Mouse (Mus musculus): ENCODE measurements around the gene Fam168b. TPM values are rescaled to one million over a fixed set of nuclear protein-coding genes. Genes with fewer than 3 reads are reported as not detected.

The Fam168b gene
- polyA plus RNA-seq, 1 experiment from 2014 or later = 75.6 TPM

GRCm38 (mm10) chr1:34808445-34808844 is 34.4 kb downstream of the Fam168b start:
- H3K4me2 ChIP-seq = no peak overlapping the region
- no peaks in the 10 kb centered on the region for H3K9me3 ChIP-seq
- H3K27ac ChIP-seq = no peak overlapping the region
- WGBS = 80% methylated on average over 8 of the region's 8 CpGs
- peaks cover 4% of the 10 kb centered on the region; the same call in 1 of the 2 replicates for H3K27me3 ChIP-seq
- no peak overlapping the region for H3K9ac ChIP-seq
- no peak overlapping the region for H3K4me3 ChIP-seq
- H3K4me1 ChIP-seq = peaks cover 8% of the 10 kb centered on the region
- H3K36me3 ChIP-seq = peaks cover 40% of the 10 kb centered on the region
- no peak for ATAC-seq (ENCODE audit: insufficient number of reproducible peaks, low FRiP score, low TSS enrichment, low read depth)

GRCm38 (mm10) chr1:34805931-34806520 is 36.8 kb downstream of the Fam168b start:
- H3K27ac ChIP-seq = no peak overlapping the region
- H3K4me3 ChIP-seq = no peak overlapping the region
- H3K9me3 ChIP-seq = no peaks in the 10 kb centered on the region
- H3K4me2 ChIP-seq = 0 out of 2 replicates have a peak overlapping the region, but pooled peaks have one; percentile 7
- H3K4me1 ChIP-seq = peaks cover 23% of the 10 kb centered on the region
- 21% methylated on average over 35 of the region's 35 CpGs for WGBS
- H3K9ac ChIP-seq = no peak overlapping the region
- no peak for ATAC-seq (ENCODE audit: insufficient number of reproducible peaks, low FRiP score, low TSS enrichment, low read depth)
- peaks cover 4% of the 10 kb centered on the region; the same call in 1 of the 2 replicates for H3K27me3 ChIP-seq
- peaks cover 16% of the 10 kb centered on the region for H3K36me3 ChIP-seq

GRCm38 (mm10) chr1:34804863-34805262 is 38.0 kb downstream of the Fam168b start:
- no peak overlapping the region for H3K4me2 ChIP-seq
- H3K9ac ChIP-seq = no peak overlapping the region
- WGBS = 87% methylated on average over 7 of the region's 7 CpGs
- H3K36me3 ChIP-seq = 0 out of 2 replicates have a peak, but pooled peaks cover 5% of the 10 kb centered on the region
- peaks cover 4% of the 10 kb centered on the region; the same call in 1 of the 2 replicates for H3K27me3 ChIP-seq
- H3K27ac ChIP-seq = no peak overlapping the region
- H3K4me1 ChIP-seq = peaks cover 23% of the 10 kb centered on the region
- no peaks in the 10 kb centered on the region for H3K9me3 ChIP-seq
- no peak overlapping the region for H3K4me3 ChIP-seq
- no peak for ATAC-seq (ENCODE audit: insufficient number of reproducible peaks, low FRiP score, low TSS enrichment, low read depth)

- WGBS = 29% methylated on average over 7 of the region's 7 CpGs
- 0 out of 2 replicates have a peak, but pooled peaks cover 4% of the 10 kb centered on the region for H3K36me3 ChIP-seq
- peaks cover 4% of the 10 kb centered on the region; the same call in 1 of the 2 replicates for H3K27me3 ChIP-seq
- ATAC-seq (ENCODE audit: insufficient number of reproducible peaks, low FRiP score, low TSS enrichment, low read depth) = no peak
- H3K27ac ChIP-seq = no peak overlapping the region
- H3K4me2 ChIP-seq = peak overlapping the region; percentile 95
- H3K9ac ChIP-seq = peak overlapping the region; percentile 58
- H3K9me3 ChIP-seq = no peaks in the 10 kb centered on the region
- peaks cover 23% of the 10 kb centered on the region for H3K4me1 ChIP-seq
- peak overlapping the region; percentile 78 for H3K4me3 ChIP-seq
Measured at GRCm38 (mm10) chr1:34802290-34802642, 40.6 kb downstream of the Fam168b start.

GRCm38 (mm10) chr1:34801616-34802289 is 41.1 kb downstream of the Fam168b start:
- Histone ChIP-seq H3K9ac (peak overlapping the region; percentile 58), H3K9me3 (no peaks in the 10 kb centered on the region), H3K4me1 (peaks cover 23% of the 10 kb centered on the region), H3K4me2 (peak overlapping the region; percentile 95), H3K36me3 (no peaks in the 10 kb centered on the region), H3K27ac (no peak overlapping the region; the same call in 1 of the 2 replicates), H3K27me3 (peaks cover 4% of the 10 kb centered on the region; the same call in 1 of the 2 replicates), H3K4me3 (peak overlapping the region; percentile 78)
- peak; percentile 27; the same call in 1 of the 2 replicates for ATAC-seq (ENCODE audit: insufficient number of reproducible peaks, low FRiP score, low TSS enrichment, low read depth)
- under 1% methylated on average over 46 of the region's 47 CpGs for WGBS

GRCm38 (mm10) chr1:34799140-34799539 is 43.7 kb downstream of the Fam168b start:
- Histone ChIP-seq H3K27me3 (no peaks in the 10 kb centered on the region), H3K4me3 (no peak overlapping the region), H3K9ac (no peak overlapping the region), H3K27ac (no peak overlapping the region), H3K36me3 (no peaks in the 10 kb centered on the region), H3K4me1 (peaks cover 16% of the 10 kb centered on the region), H3K4me2 (no peak overlapping the region), H3K9me3 (no peaks in the 10 kb centered on the region)
- no peak for ATAC-seq (ENCODE audit: insufficient number of reproducible peaks, low FRiP score, low TSS enrichment, low read depth)
- WGBS = 68% methylated on average over 2 of the region's 2 CpGs

- 50% methylated on average over 19 of the region's 19 CpGs for WGBS
- Histone ChIP-seq H3K9ac (no peak overlapping the region), H3K4me2 (no peak overlapping the region), H3K36me3 (no peaks in the 10 kb centered on the region), H3K27me3 (no peaks in the 10 kb centered on the region), H3K27ac (no peak overlapping the region), H3K9me3 (no peaks in the 10 kb centered on the region), H3K4me1 (0 out of 2 replicates have a peak, but pooled peaks cover 4% of the 10 kb centered on the region), H3K4me3 (no peak overlapping the region)
- no peak for ATAC-seq (ENCODE audit: insufficient number of reproducible peaks, low FRiP score, low TSS enrichment, low read depth)
Measured at GRCm38 (mm10) chr1:34793304-34794300, 49.3 kb downstream of the Fam168b start.

- ATAC-seq (ENCODE audit: insufficient number of reproducible peaks, low FRiP score, low TSS enrichment, low read depth) = no peak
- no peak overlapping the region for H3K27ac ChIP-seq
- H3K9ac ChIP-seq = no peak overlapping the region
- H3K4me1 ChIP-seq = no peaks in the 10 kb centered on the region
- no peaks in the 10 kb centered on the region for H3K9me3 ChIP-seq
- H3K4me2 ChIP-seq = no peak overlapping the region
- H3K36me3 ChIP-seq = no peaks in the 10 kb centered on the region
- H3K4me3 ChIP-seq = no peak overlapping the region
- 67% methylated on average over 6 of the region's 6 CpGs for WGBS
- H3K27me3 ChIP-seq = no peaks in the 10 kb centered on the region
Measured at GRCm38 (mm10) chr1:34783538-34784161, 59.2 kb downstream of the Fam168b start.

- no peak overlapping the region for H3K9ac ChIP-seq
Measured at GRCm38 (mm10) chr1:34775870-34776269, 67.0 kb downstream of the Fam168b start.

GRCm38 (mm10) chr1:34768875-34769274 is 74.0 kb downstream of the Fam168b start:
- no peak overlapping the region for H3K27ac ChIP-seq
- no peaks in the 10 kb centered on the region for H3K9me3 ChIP-seq
- H3K27me3 ChIP-seq = no peaks in the 10 kb centered on the region
- H3K36me3 ChIP-seq = no peaks in the 10 kb centered on the region
- 55% methylated on average over 6 of the region's 6 CpGs for WGBS
- ATAC-seq (ENCODE audit: insufficient number of reproducible peaks, low FRiP score, low TSS enrichment, low read depth) = no peak
- H3K9ac ChIP-seq = no peak overlapping the region
- no peaks in the 10 kb centered on the region for H3K4me1 ChIP-seq
- H3K4me3 ChIP-seq = no peak overlapping the region
- H3K4me2 ChIP-seq = no peak overlapping the region

More at GRCm38 (mm10) chr1:34775870-34776269, 67.0 kb downstream of the Fam168b start:
- 85% methylated on average over 3 of the region's 3 CpGs for WGBS
- no peaks in the 10 kb centered on the region for H3K27me3 ChIP-seq
- no peak overlapping the region for H3K27ac ChIP-seq
- H3K4me2 ChIP-seq = no peak overlapping the region
- H3K4me3 ChIP-seq = no peak overlapping the region
- H3K4me1 ChIP-seq = no peaks in the 10 kb centered on the region
- 0 out of 2 replicates have a peak, but pooled peaks cover 3% of the 10 kb centered on the region for H3K9me3 ChIP-seq
- H3K36me3 ChIP-seq = no peaks in the 10 kb centered on the region
- no peak for ATAC-seq (ENCODE audit: insufficient number of reproducible peaks, low FRiP score, low TSS enrichment, low read depth)

- no peak overlapping the region for H3K4me3 ChIP-seq
- no peaks in the 10 kb centered on the region for H3K36me3 ChIP-seq
- no peak for ATAC-seq (ENCODE audit: insufficient number of reproducible peaks, low FRiP score, low TSS enrichment, low read depth)
- H3K9ac ChIP-seq = no peak overlapping the region
- no peaks in the 10 kb centered on the region for H3K4me1 ChIP-seq
- no peaks in the 10 kb centered on the region for H3K27me3 ChIP-seq
- H3K27ac ChIP-seq = no peak overlapping the region
- H3K9me3 ChIP-seq = no peaks in the 10 kb centered on the region
- WGBS = 75% methylated on average over 4 of the region's 4 CpGs
- no peak overlapping the region for H3K4me2 ChIP-seq
Measured at GRCm38 (mm10) chr1:34767851-34768250, 75.0 kb downstream of the Fam168b start.

Measured in limb, embryonic 15.5 days (tissue).